Mouse (Mus musculus) liver, postnatal 0 days (tissue): Measurements from ENCODE around the gene Fcgrt.

ENCODE experiments used
- CTCF ChIP-seq: sonication (generic); IDR thresholded peaks from 2 replicates; pipeline ENCODE4 v1.5.1; 2016; ENCODE audit warnings: antibody characterized with exemption, low read depth
- EP300 ChIP-seq: IDR thresholded peaks from 2 replicates; pipeline ENCODE4 v1.6.1; 2016; ENCODE audit warnings: antibody characterized with exemption, low read depth, mild to moderate bottlenecking

DNA sequence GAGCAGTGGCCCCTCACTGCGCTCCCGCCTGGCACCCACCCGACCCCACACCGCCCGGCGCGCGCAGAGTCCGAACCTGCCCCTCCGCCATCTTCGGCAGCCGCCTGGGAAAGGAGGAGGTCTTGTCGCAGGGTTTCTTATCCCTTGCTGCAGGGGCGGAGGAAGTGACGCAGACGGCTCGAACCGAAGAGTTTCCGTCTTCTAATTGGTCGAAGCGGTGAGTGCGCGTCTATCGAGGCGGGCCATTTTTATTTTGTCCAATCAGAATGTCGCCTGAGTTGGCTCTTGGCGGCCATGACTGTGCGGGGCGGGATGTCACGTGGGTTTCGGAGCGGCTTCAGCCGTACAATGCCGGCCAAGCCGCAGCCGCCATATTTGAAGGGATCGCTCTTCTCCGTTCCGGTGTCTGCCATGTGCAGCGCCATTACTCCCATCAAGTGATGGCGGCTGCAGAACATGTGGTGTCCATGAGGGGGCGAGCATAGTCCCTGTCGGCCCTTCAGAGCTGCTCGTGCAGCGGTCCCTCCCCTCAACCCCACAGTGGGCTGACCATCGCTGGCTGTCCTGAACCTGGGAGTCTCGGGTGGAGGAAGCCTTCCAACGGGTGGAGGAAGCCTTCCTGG is 25.1 kb upstream of the Fcgrt start, which contains the start of gene Rpl13a:
- peak; percentile 89 for TF ChIP-seq CTCF
- TF ChIP-seq EP300, result peak; percentile 55; the same call in 1 of the 2 replicates
